Mouse (Mus musculus): Measurements from ENCODE around the gene Gm11634.
"Not testable (repeated sequence)": the region's sequence is repeated elsewhere in the genome, so short reads cannot be mapped to it uniquely, and the experiment has no call there.

The Gm11634 gene

GRCm38 (mm10) chr11:101616948-101617767, 18.1 kb upstream of the Gm11634 start:
- in situ Hi-C loops (cut with MboI, MseI) = no loop called here

DNA sequence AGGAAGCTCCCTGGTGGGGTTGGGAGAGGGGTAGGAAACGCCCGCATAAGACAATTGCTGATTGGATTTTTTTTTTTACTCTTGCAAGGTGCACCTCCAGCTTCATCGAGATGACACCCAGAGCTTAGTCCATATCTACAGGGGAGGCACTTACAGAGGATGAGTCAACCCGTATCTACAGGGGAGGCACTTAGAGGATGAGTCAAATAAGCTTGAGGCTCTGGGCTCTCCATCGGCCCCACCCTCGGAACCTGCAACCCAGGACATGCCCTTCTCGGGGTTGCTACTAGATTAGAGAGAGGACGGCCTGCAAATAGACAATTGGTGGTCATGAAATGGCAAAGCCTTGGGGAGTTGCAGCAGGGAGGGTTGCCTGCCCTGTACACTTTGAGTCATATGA, 17.0 kb upstream of the Gm11634 start:
- in situ Hi-C loops (cut with MboI, MseI) = no loop called here

- in situ Hi-C loops (cut with MboI, MseI) = no loop called here
Measured at GRCm38 (mm10) chr11:101615380-101615779, 16.3 kb upstream of the Gm11634 start.

DNA sequence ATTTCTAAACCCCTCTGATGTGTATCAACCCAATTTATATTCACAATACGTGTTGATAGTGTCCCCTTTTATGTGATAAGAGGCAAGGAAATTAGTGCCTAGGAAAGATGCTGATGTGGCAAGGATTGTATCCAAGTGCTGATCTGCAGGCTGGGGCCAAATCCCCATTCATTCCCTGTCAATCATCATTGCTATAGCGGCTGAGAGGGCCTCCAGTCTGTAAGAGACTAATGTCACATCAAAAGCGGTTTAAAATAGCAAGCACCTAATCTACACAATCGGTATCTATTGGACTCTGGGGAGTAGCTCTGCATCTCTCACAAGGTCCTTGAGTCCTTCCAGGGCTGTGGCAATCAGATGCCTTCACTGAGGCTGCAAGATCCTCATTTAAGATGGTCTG, 15.1 kb upstream of the Gm11634 start:
- in situ Hi-C loops (cut with MboI, MseI) = no loop called here

DNA sequence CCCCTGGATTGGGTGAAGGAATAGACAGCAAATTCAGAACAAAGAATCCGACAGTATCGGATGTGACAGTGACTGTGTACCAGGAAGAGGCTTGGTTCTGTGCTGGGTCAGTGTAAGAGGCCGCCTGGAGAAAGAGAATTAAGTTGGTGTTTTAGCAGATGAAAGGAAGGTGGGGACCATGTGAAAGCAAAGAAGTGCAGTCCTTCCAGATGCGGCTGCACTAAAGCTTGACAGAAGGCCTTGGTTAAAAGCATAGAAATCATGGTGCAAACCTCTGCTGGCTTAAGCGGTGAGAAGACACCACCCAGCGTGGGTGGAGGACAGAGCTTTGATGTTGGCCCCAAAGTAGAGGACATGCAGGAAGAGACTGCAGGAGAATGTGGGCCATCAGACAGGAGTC, 14.5 kb upstream of the Gm11634 start:
- in situ Hi-C loops (cut with MboI, MseI) = no loop called here

DNA sequence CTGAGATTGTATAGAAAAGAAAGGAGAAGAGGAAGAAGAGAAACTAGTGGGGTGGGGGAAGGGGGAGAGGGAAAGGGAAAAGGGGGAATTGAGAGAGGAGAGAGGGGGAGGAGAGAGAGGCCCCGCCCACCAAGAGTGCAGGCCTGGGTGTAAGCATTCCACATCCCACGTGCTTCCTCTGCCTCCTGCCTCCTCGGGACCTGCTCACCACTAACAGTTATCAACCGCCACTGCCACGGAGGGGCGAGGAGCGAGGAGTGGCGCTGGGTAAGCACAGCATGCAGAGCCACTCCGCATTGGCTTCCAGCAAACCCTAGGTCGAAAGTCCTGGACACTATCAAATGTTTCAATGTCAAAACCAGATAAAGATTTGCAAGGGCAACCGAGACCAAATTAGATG, 11.4 kb upstream of the Gm11634 start:
- in situ Hi-C loops (cut with MboI, MseI) = no loop called here

DNA sequence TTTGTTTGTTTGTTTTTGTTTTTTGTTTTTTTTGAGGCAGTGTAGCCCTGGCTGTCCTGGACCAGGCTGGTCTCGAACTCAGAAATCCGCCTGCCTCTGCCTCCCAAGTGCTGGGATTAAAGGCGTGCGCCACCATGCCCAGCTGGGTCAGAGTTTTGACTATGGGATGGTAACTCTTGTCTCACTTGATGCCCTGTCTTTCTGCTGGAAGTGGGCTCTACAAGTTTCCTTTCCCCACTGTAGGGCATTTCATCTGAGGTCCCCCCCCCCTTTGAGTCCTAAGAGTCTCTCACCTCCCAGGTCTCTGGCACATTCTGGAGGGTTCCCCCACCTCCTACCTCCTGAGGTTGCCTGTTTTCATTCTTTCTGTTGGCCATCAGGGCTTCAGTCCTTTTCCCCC, 8.1 kb upstream of the Gm11634 start:
- in situ Hi-C loops (cut with MboI, MseI) = not testable (repeated sequence)

- in situ Hi-C loops (cut with MboI, MseI) = not testable (repeated sequence)
Measured at GRCm38 (mm10) chr11:101604531-101605453, 5.7 kb upstream of the Gm11634 start.

GRCm38 (mm10) chr11:101604116-101604515, 5.1 kb upstream of the Gm11634 start:
- in situ Hi-C loops (cut with MboI, MseI) = no loop called here

DNA sequence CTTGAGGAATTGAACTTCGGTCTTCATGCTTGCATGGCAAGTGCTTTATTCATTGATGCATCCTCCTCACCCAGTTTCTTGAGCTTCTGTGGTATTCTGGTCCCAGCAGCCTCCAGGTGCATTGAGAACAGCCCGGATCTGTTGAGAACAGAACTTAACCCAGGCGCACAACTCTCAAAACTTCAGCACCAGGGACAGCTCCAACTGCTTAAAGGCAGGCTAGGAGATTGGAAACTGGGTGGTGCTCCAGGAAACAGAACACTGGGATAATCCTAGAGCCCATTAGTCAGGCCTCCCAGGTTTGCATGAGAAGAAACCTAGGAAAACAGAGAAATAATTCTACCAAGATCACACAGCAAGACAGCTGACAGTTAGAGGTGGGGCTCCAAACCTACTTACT, 3.4 kb upstream of the Gm11634 start:
- in situ Hi-C loops (cut with MboI, MseI) = no loop called here

GRCm38 (mm10) chr11:101589989-101590624, 8.9 kb downstream of the Gm11634 start:
- in situ Hi-C loops (cut with MboI, MseI) = no loop called here

DNA sequence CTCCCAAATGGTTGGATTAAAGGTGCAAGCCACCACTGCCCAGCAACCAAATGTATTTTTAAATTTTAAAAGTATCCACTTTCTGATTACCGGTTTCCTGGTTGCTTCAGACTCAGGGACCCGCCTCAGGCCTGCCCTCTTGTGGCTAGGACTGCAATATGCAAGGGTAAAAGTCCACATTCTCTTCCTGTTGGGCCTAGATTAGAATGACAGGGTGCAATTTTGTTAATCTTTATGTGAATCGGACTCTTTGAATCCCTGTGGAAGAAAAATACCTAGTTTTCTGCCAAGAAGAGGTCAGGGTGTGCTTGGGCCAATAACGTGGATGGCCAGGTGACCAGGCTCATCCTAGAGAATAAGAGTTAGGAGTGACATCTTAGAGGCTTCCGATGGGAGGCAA, 9.6 kb downstream of the Gm11634 start:
- in situ Hi-C loops (cut with MboI, MseI) = no loop called here

DNA sequence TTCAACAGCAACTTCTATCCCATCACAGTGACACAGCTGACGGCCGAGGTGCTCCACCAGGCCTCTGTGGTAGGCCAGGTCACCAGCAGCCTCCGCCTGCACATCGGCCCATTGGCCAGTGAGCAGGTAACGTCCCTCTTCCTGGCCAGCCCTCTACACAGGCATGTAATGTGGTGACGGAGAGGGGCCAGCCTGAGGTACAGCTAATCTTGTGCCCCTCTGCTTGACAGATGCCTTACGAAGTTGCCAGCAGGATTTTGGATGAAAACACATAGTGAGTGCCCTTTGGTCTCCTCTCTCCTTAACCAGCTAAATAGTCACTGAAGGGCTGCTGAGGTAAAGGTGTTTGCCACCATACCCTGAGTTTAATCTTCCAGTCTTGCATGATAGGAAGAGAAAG, 10.2 kb downstream of the Gm11634 start:
- in situ Hi-C loops (cut with MboI, MseI) = no loop called here

DNA sequence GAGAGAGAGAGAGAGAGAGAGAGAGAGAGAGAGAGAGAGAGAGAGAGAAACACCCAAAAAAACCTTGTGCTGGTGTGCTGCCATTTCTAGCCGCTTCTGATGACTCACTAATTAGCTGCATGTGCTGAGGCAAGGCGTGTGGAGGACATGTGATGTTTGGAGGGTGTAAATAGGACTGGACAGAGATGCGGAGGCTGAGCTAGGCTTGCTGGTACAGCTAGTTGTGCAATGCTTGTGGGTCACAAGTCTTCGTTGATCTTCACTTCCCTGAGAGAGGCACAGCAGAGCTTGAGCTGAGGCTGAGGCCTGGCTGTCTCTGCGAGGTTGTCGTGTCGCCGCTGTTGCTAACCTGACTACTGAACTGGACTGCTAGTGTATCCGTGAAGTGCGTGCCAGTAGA, 11.4 kb downstream of the Gm11634 start:
- in situ Hi-C loops (cut with MboI, MseI) = no loop called here

DNA sequence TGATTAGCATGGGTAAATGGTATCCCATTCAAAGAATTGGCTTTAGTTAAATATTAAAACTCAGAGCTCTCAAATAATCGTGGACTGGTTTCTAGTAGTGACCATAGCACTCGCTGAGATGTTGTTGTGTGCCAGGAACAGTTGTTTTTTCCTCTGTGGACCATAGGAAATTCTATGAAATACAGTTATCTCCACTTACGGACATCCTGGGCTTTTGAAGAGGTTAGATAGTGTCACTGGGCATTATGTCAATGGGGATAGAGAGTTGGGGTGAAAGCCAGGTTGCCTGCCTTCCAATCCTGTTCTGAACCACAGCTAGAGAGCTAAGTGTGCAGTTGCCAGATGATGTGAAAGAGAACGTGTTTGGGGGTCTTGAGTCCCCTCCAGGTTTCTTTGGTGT, 13.3 kb downstream of the Gm11634 start:
- in situ Hi-C loops (cut with MboI, MseI) = no loop called here

- in situ Hi-C loops (cut with MboI, MseI) = not testable (repeated sequence)
Measured at GRCm38 (mm10) chr11:101585031-101585430, 14.0 kb downstream of the Gm11634 start.

DNA sequence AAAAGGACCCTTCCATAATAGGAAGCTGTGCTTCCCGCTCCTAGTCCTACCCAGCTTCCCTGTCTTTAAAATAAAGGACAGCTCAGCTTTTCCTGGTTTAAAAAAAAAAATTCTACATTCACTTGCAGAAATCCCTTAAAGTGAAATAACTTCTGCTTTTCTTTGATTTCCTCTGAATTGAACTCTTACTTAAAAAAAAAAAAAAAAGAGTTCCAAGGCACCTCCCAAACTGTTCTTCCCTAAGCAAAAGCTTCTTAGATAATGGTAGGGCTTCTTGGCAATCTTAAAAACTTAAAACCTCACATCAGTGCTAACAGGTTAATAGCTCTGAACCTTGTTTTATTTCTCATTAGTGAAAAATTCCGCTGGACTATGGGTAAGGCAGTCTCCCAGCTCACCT, 15.9 kb downstream of the Gm11634 start:
- in situ Hi-C loops (cut with MboI, MseI) = no loop called here

- in situ Hi-C loops (cut with MboI, MseI) = no loop called here
Measured at GRCm38 (mm10) chr11:101582054-101583035, 16.7 kb downstream of the Gm11634 start, which contains the start of gene Tmem106a. Gene Tmem106a, plus strand, starts transcription at chr11:101582242.

DNA sequence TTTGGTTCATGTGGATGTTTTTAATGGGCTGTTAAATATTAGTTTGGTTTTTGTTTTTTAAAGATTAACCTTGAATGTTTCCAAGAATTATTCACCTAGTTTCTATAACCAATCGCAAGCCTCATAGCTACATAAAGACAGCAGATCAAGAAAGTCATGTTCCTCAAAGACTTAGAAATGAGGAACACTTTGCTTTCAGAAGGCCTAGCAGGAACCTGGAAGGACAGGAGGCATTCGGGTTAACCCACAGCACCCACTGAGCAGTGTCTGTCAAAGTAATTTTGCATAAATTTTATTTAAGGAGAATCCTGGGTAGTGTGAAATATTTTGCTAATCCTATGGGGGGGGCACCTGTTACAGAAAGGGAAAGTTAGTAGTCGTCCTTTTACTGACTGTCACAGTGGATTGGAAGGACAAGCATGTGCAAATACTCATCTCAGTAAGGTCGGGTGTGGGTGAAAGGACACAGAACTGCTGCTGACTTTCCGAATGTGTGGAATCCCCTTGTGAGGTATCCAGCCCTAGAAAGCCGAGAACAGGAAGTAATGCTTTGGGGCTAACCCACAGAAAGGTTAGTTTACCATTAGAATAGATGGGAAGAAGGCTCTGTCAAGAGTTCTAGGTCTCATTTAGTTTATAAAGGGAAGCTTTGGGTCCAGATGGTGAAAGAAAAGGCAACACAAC, 17.8 kb downstream of the Gm11634 start:
- in situ Hi-C loops (cut with MboI, MseI) = no loop called here

DNA sequence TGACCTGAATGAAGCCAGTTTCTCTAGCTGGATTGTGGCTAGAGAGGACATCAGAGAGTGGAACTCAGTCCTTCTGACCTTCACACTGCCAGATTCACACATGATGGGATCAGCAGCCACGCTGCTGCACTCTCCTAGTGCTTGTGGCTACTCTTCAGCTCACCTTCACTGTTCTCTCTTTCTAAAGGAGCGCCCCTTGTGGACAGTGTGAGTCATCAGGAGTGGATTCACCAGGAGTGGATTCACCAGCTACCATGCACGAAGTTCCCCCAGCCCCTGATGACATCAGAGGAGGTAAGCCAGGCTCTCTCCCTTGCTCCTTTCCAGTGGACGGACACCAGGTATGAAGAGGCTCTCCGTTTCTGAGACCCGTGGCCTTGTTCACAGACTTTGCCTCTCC, 22.9 kb downstream of the Gm11634 start:
- in situ Hi-C loops (cut with MboI, MseI) = no loop called here
